Mouse (Mus musculus) hindbrain, embryonic 14.5 days (tissue): ENCODE measurements at regions not wholly inside any gene's neighbourhood (a gene's known extent, or its start where the extent isn't known, plus 50 kb on each side); places are given as distances from the start of the nearest gene placed in this dataset.
A peak's percentile ranks its signal among the peaks of the same experiment; 100 is the strongest.

Experiments
- ATAC-seq: fragments of 200-750 bp; cut with Nextera tagmentation; 2 replicates; pipeline ENCODE4 v1.8.0; 2017; ENCODE audit warnings: moderate number of reproducible peaks, mild to moderate bottlenecking, moderate TSS enrichment, moderate library complexity; ENCODE audit not compliant: low FRiP score
- DNase-seq: peaks from one replicate; pipeline ENCODE4 v3.0.0-alpha.2; 2015; ENCODE audit warnings: low spot score
- H3K27ac ChIP-seq: fragments of 300-500 bp; sonication (generic); 2 replicates; pipeline ENCODE4 v1.5.1; 2014; ENCODE audit warnings: mild to moderate bottlenecking, moderate library complexity
- H3K27me3 ChIP-seq: fragments of 300-500 bp; sonication (generic); 2 replicates; pipeline ENCODE4 v1.6.1; 2014; ENCODE audit warnings: mild to moderate bottlenecking, low read length, mixed read lengths; ENCODE audit not compliant: control insufficient read depth, insufficient read depth
- H3K36me3 ChIP-seq: fragments of 300-500 bp; sonication (generic); replicated peaks from 2 replicates; pipeline ENCODE4 v1.6.1; 2014; ENCODE audit not compliant: control insufficient read depth, insufficient read depth
- H3K4me1 ChIP-seq: fragments of 300-500 bp; sonication (generic); replicated peaks from 2 replicates; pipeline ENCODE4 v1.6.1; 2014; ENCODE audit warnings: antibody characterized with exemption, low read length, mixed read lengths; ENCODE audit not compliant: control insufficient read depth, insufficient read depth
- H3K4me2 ChIP-seq: fragments of 300-500 bp; sonication (generic); replicated peaks from 2 replicates; pipeline ENCODE4 v1.6.1; 2014; ENCODE audit warnings: mild to moderate bottlenecking, moderate library complexity
- H3K4me3 ChIP-seq: fragments of 300-500 bp; sonication (generic); replicated peaks from 2 replicates; pipeline ENCODE4 v1.5.1; 2014; ENCODE audit warnings: mild to moderate bottlenecking, low read length
- H3K9ac ChIP-seq: fragments of 300-500 bp; sonication (generic); 2 replicates; pipeline ENCODE4 v1.6.1; 2014
- H3K9me3 ChIP-seq: fragments of 300-500 bp; sonication (generic); 2 replicates; pipeline ENCODE4 v1.6.1; 2016; ENCODE audit warnings: low read length; ENCODE audit not compliant: control insufficient read depth
- WGBS: fragments of 180-500 bp; shearing (Covaris S2); extraction: QIAGEN DNeasy Blood & Tissue Kit; methylation state at CpG from one replicate; pipeline ENCODE4 v1.1.7; 2014; 5-methylcytosine and 5-hydroxymethylcytosine counted together

- no peaks in the 10 kb centered on the region for H3K27me3 ChIP-seq
- no peak overlapping the region for H3K4me2 ChIP-seq
- H3K4me1 ChIP-seq, result peaks cover 14% of the 10 kb centered on the region; the same call in 1 of the 2 replicates
- ATAC-seq, result no peak
- H3K4me3 ChIP-seq, result no peak overlapping the region
- no peak overlapping the region for H3K9ac ChIP-seq
- H3K36me3 ChIP-seq, result no peaks in the 10 kb centered on the region
- DNase-seq, result peak; percentile 27
- H3K9me3 ChIP-seq, result 0 out of 2 replicates have a peak, but pooled peaks cover 5% of the 10 kb centered on the region
- H3K27ac ChIP-seq, result no peak overlapping the region
Observed at GRCm38 (mm10) chr12:27673404-27673803, 331.0 kb upstream of the Sox11 start.

- ATAC-seq (no peak), DNase-seq (peak; percentile 36)
- peaks cover 14% of the 10 kb centered on the region; the same call in 1 of the 2 replicates for H3K4me1 ChIP-seq
- H3K27ac ChIP-seq, result 0 out of 2 replicates have a peak overlapping the region, but pooled peaks have one; percentile 48
- H3K36me3 ChIP-seq, result no peaks in the 10 kb centered on the region
- H3K9ac ChIP-seq, result no peak overlapping the region
- 19% methylated on average over 9 of the region's 9 CpGs for WGBS
- H3K27me3 ChIP-seq, result no peaks in the 10 kb centered on the region
- H3K4me3 ChIP-seq, result no peak overlapping the region
- H3K9me3 ChIP-seq, result no peaks in the 10 kb centered on the region
- H3K4me2 ChIP-seq, result peak overlapping the region; percentile 11; the same call in 1 of the 2 replicates
Observed at GRCm38 (mm10) chr12:27670650-27671084, 328.3 kb upstream of the Sox11 start.

GRCm38 (mm10) chr12:27670190-27670589, 327.8 kb upstream of the Sox11 start:
- Histone ChIP-seq H3K27ac (peak overlapping the region; percentile 48; the same call in 1 of the 2 replicates), H3K4me3 (no peak overlapping the region), H3K36me3 (no peaks in the 10 kb centered on the region), H3K27me3 (no peaks in the 10 kb centered on the region), H3K4me2 (peak overlapping the region; percentile 11; the same call in 1 of the 2 replicates), H3K4me1 (peaks cover 14% of the 10 kb centered on the region; the same call in 1 of the 2 replicates), H3K9ac (no peak overlapping the region), H3K9me3 (no peaks in the 10 kb centered on the region)
- DNase-seq, result no peak
- WGBS, result 51% methylated on average over 7 of the region's 7 CpGs
- no peak for ATAC-seq

GRCm38 (mm10) chr12:27669542-27669941, 327.2 kb upstream of the Sox11 start:
- no peak overlapping the region for H3K4me2 ChIP-seq
- WGBS, result 41% methylated on average over 6 of the region's 6 CpGs
- H3K4me1 ChIP-seq, result peaks cover 14% of the 10 kb centered on the region; the same call in 1 of the 2 replicates
- H3K4me3 ChIP-seq, result no peak overlapping the region
- DNase-seq (no peak), ATAC-seq (no peak)
- H3K27ac ChIP-seq, result no peak overlapping the region
- no peaks in the 10 kb centered on the region for H3K36me3 ChIP-seq
- no peak overlapping the region for H3K9ac ChIP-seq
- no peaks in the 10 kb centered on the region for H3K27me3 ChIP-seq
- no peaks in the 10 kb centered on the region for H3K9me3 ChIP-seq

GRCm38 (mm10) chr12:27666456-27666855, 324.1 kb upstream of the Sox11 start:
- WGBS, result 93% methylated on average over 2 of the region's 2 CpGs
- Histone ChIP-seq H3K9ac (no peak overlapping the region), H3K27me3 (no peaks in the 10 kb centered on the region), H3K4me2 (no peak overlapping the region), H3K4me3 (no peak overlapping the region), H3K4me1 (peaks cover 14% of the 10 kb centered on the region; the same call in 1 of the 2 replicates), H3K27ac (no peak overlapping the region), H3K9me3 (no peaks in the 10 kb centered on the region), H3K36me3 (no peaks in the 10 kb centered on the region)
- DNase-seq (no peak), ATAC-seq (no peak)

GRCm38 (mm10) chr12:27663126-27663525, 320.8 kb upstream of the Sox11 start:
- no peaks in the 10 kb centered on the region for H3K27me3 ChIP-seq
- H3K27ac ChIP-seq, result no peak overlapping the region
- no peak overlapping the region for H3K4me3 ChIP-seq
- H3K36me3 ChIP-seq, result no peaks in the 10 kb centered on the region
- 98% methylated on average over 4 of the region's 4 CpGs for WGBS
- no peaks in the 10 kb centered on the region for H3K9me3 ChIP-seq
- DNase-seq (no peak), ATAC-seq (no peak)
- H3K4me2 ChIP-seq, result no peak overlapping the region
- no peak overlapping the region for H3K9ac ChIP-seq
- H3K4me1 ChIP-seq, result no peaks in the 10 kb centered on the region

GRCm38 (mm10) chr12:27662723-27663122, 320.3 kb upstream of the Sox11 start:
- no peak overlapping the region for H3K4me2 ChIP-seq
- WGBS, result 87% methylated on average over 5 of the region's 5 CpGs
- no peak overlapping the region for H3K9ac ChIP-seq
- H3K27me3 ChIP-seq, result no peaks in the 10 kb centered on the region
- H3K4me1 ChIP-seq, result no peaks in the 10 kb centered on the region
- no peak overlapping the region for H3K27ac ChIP-seq
- DNase-seq (no peak), ATAC-seq (no peak)
- H3K36me3 ChIP-seq, result no peaks in the 10 kb centered on the region
- H3K9me3 ChIP-seq, result no peaks in the 10 kb centered on the region
- H3K4me3 ChIP-seq, result no peak overlapping the region

GRCm38 (mm10) chr12:27657536-27657935, 315.2 kb upstream of the Sox11 start:
- Histone ChIP-seq H3K27me3 (no peaks in the 10 kb centered on the region), H3K36me3 (no peaks in the 10 kb centered on the region), H3K27ac (no peak overlapping the region), H3K9me3 (no peaks in the 10 kb centered on the region), H3K9ac (no peak overlapping the region), H3K4me3 (no peak overlapping the region), H3K4me1 (no peaks in the 10 kb centered on the region), H3K4me2 (no peak overlapping the region)
- 74% methylated on average over 4 of the region's 4 CpGs for WGBS
- peak; percentile 30 for DNase-seq
- ATAC-seq, result no peak

- Histone ChIP-seq H3K27me3 (no peaks in the 10 kb centered on the region), H3K4me1 (no peaks in the 10 kb centered on the region), H3K36me3 (no peaks in the 10 kb centered on the region), H3K4me2 (no peak overlapping the region), H3K9me3 (no peaks in the 10 kb centered on the region), H3K9ac (no peak overlapping the region), H3K4me3 (no peak overlapping the region), H3K27ac (no peak overlapping the region)
- ATAC-seq (no peak), DNase-seq (no peak)
- 77% methylated on average over 4 of the region's 4 CpGs for WGBS
Observed at GRCm38 (mm10) chr12:27653541-27653940, 311.2 kb upstream of the Sox11 start.

- DNase-seq (no peak), ATAC-seq (no peak)
- Histone ChIP-seq H3K36me3 (no peaks in the 10 kb centered on the region), H3K27me3 (no peaks in the 10 kb centered on the region), H3K4me2 (no peak overlapping the region), H3K4me3 (no peak overlapping the region), H3K9ac (no peak overlapping the region), H3K27ac (no peak overlapping the region), H3K4me1 (peaks cover 4% of the 10 kb centered on the region; the same call in 1 of the 2 replicates), H3K9me3 (no peaks in the 10 kb centered on the region)
- WGBS, result 81% methylated on average over 4 of the region's 4 CpGs
Observed at GRCm38 (mm10) chr12:27648602-27649001, 306.2 kb upstream of the Sox11 start.
